Mouse (Mus musculus): ENCODE measurements around the gene Mzf1. TPM values are rescaled to one million over a fixed set of nuclear protein-coding genes. Genes with fewer than 3 reads are reported as not detected.

The Mzf1 gene
- polyA plus RNA-seq, 1 experiment from 2014 or later = 0.77 TPM

GRCm38 (mm10) chr7:13013671-13014070 is 40.9 kb downstream of the Mzf1 start:
- H3K27me3 ChIP-seq (replicated peaks) = no peaks in the 10 kb centered on the region

GRCm38 (mm10) chr7:13010005-13010908 is 44.3 kb downstream of the Mzf1 start, which contains the start of gene Zbtb45:
Gene Zbtb45 (minus strand): TSS chr7:13010034.
- H3K4me2 ChIP-seq = peak within 1 kb of the TSS; percentile 78
- peak; percentile 89; the same call in 1 of the 2 replicates for ATAC-seq
- peak within 1 kb of the TSS; percentile 92 for H3K27ac ChIP-seq
- peaks cover 31% of the 10 kb centered on the region for H3K36me3 ChIP-seq
- H3K4me3 ChIP-seq = peak within 1 kb of the TSS; percentile 73
- H3K9me3 ChIP-seq (replicated peaks) = no peaks in the 10 kb centered on the region
- 16% methylated on average over 26 of the region's 26 CpGs for WGBS (ENCODE audit: insufficient replicate concordance)
- peaks cover 32% of the 10 kb centered on the region for H3K4me1 ChIP-seq
- H3K9ac ChIP-seq = peak within 1 kb of the TSS; percentile 80
- H3K27me3 ChIP-seq (replicated peaks) = 0 out of 2 replicates have a peak, but pooled peaks cover 6% of the 10 kb centered on the region

More at GRCm38 (mm10) chr7:13013671-13014070, 40.9 kb downstream of the Mzf1 start:
- Histone ChIP-seq H3K4me3 (no peak overlapping the region), H3K9ac (no peak overlapping the region), H3K9me3 (replicated peaks) (no peaks in the 10 kb centered on the region), H3K36me3 (no peaks in the 10 kb centered on the region), H3K4me1 (peaks cover 30% of the 10 kb centered on the region), H3K4me2 (no peak overlapping the region), H3K27ac (no peak overlapping the region)
- 63% methylated on average over 4 of the region's 4 CpGs for WGBS (ENCODE audit: insufficient replicate concordance)
- ATAC-seq = no peak

GRCm38 (mm10) chr7:13009143-13010004 is 45.2 kb downstream of the Mzf1 start:
- Histone ChIP-seq H3K4me3 (peak overlapping the region; percentile 73), H3K36me3 (peaks cover 38% of the 10 kb centered on the region), H3K9ac (peak overlapping the region; percentile 80), H3K4me1 (peaks cover 30% of the 10 kb centered on the region), H3K27ac (peak overlapping the region; percentile 92), H3K4me2 (peak overlapping the region; percentile 78), H3K27me3 (replicated peaks) (0 out of 2 replicates have a peak, but pooled peaks cover 6% of the 10 kb centered on the region), H3K9me3 (replicated peaks) (no peaks in the 10 kb centered on the region)
- WGBS (ENCODE audit: insufficient replicate concordance) = under 1% methylated on average over 42 of the region's 42 CpGs
- ATAC-seq = peak; percentile 87

- H3K9me3 ChIP-seq (replicated peaks) = no peaks in the 10 kb centered on the region
- H3K4me1 ChIP-seq = peaks cover 21% of the 10 kb centered on the region
- 0 out of 2 replicates have a peak, but pooled peaks cover 6% of the 10 kb centered on the region for H3K27me3 ChIP-seq (replicated peaks)
- peak overlapping the region; percentile 78; the same call in 1 of the 2 replicates for H3K4me2 ChIP-seq
- H3K36me3 ChIP-seq = peaks cover 38% of the 10 kb centered on the region
- H3K4me3 ChIP-seq = no peak overlapping the region
- H3K9ac ChIP-seq = no peak overlapping the region
- WGBS (ENCODE audit: insufficient replicate concordance) = 74% methylated on average over 57 of the region's 57 CpGs
- no peak for ATAC-seq
- H3K27ac ChIP-seq = no peak overlapping the region
These were observed 47.0 kb downstream of the Mzf1 start for GRCm38 (mm10) chr7:13007341-13008092.

- no peak for ATAC-seq
- Histone ChIP-seq H3K36me3 (peaks cover 38% of the 10 kb centered on the region), H3K27me3 (replicated peaks) (0 out of 2 replicates have a peak, but pooled peaks cover 6% of the 10 kb centered on the region), H3K4me2 (no peak overlapping the region), H3K4me3 (no peak overlapping the region), H3K27ac (no peak overlapping the region), H3K9me3 (replicated peaks) (no peaks in the 10 kb centered on the region), H3K9ac (no peak overlapping the region), H3K4me1 (peaks cover 21% of the 10 kb centered on the region)
- WGBS (ENCODE audit: insufficient replicate concordance) = 85% methylated on average over 10 of the region's 10 CpGs
These were observed 48.0 kb downstream of the Mzf1 start for GRCm38 (mm10) chr7:13006531-13006930.

- no peak for ATAC-seq
- no peak overlapping the region; the same call in 1 of the 2 replicates for H3K9ac ChIP-seq
- no peak overlapping the region for H3K4me2 ChIP-seq
- H3K9me3 ChIP-seq (replicated peaks) = no peaks in the 10 kb centered on the region
- 0 out of 2 replicates have a peak, but pooled peaks cover 6% of the 10 kb centered on the region for H3K27me3 ChIP-seq (replicated peaks)
- H3K27ac ChIP-seq = no peak overlapping the region
- H3K36me3 ChIP-seq = peaks cover 38% of the 10 kb centered on the region
- H3K4me3 ChIP-seq = no peak overlapping the region
- peaks cover 21% of the 10 kb centered on the region for H3K4me1 ChIP-seq
- 90% methylated on average over 17 of the region's 17 CpGs for WGBS (ENCODE audit: insufficient replicate concordance)
These were observed 48.6 kb downstream of the Mzf1 start for GRCm38 (mm10) chr7:13006011-13006410.

GRCm38 (mm10) chr7:13003380-13003779 is 51.2 kb downstream of the Mzf1 start:
- Histone ChIP-seq H3K4me3 (no peak overlapping the region), H3K27me3 (replicated peaks) (0 out of 2 replicates have a peak, but pooled peaks cover 6% of the 10 kb centered on the region), H3K4me1 (peaks cover 7% of the 10 kb centered on the region), H3K4me2 (no peak overlapping the region), H3K9me3 (replicated peaks) (no peaks in the 10 kb centered on the region), H3K36me3 (peaks cover 37% of the 10 kb centered on the region), H3K9ac (no peak overlapping the region), H3K27ac (no peak overlapping the region)
- no peak for ATAC-seq
- WGBS (ENCODE audit: insufficient replicate concordance) = 65% methylated on average over 5 of the region's 5 CpGs

- no peak overlapping the region for H3K9ac ChIP-seq
- no peaks in the 10 kb centered on the region for H3K27me3 ChIP-seq (replicated peaks)
- H3K27ac ChIP-seq = no peak overlapping the region
- no peaks in the 10 kb centered on the region for H3K4me1 ChIP-seq
- no peak for ATAC-seq
- peaks cover 19% of the 10 kb centered on the region for H3K36me3 ChIP-seq
- H3K9me3 ChIP-seq (replicated peaks) = no peaks in the 10 kb centered on the region
- WGBS (ENCODE audit: insufficient replicate concordance) = 44% methylated on average over 1 of the region's 1 CpGs
- H3K4me3 ChIP-seq = no peak overlapping the region
- H3K4me2 ChIP-seq = no peak overlapping the region
These were observed 53.0 kb downstream of the Mzf1 start for GRCm38 (mm10) chr7:13001584-13001983.

GRCm38 (mm10) chr7:12998851-12999250 is 55.7 kb downstream of the Mzf1 start, which contains the start of gene Trim28:
Gene Trim28 (plus strand): TSS chr7:12999114.
- WGBS (ENCODE audit: insufficient replicate concordance) = 67% methylated on average over 3 of the region's 3 CpGs
- Histone ChIP-seq H3K27me3 (replicated peaks) (no peaks in the 10 kb centered on the region; the same call in 1 of the 2 replicates), H3K27ac (no peak within 1 kb of the TSS), H3K36me3 (no peaks in the 10 kb centered on the region), H3K4me2 (no peak within 1 kb of the TSS), H3K9me3 (replicated peaks) (no peaks in the 10 kb centered on the region), H3K9ac (no peak within 1 kb of the TSS), H3K4me1 (no peaks in the 10 kb centered on the region), H3K4me3 (no peak within 1 kb of the TSS)
- no peak for ATAC-seq

- peak; percentile 44; the same call in 1 of the 2 replicates for ATAC-seq
- 56% methylated on average over 5 of the region's 5 CpGs for WGBS (ENCODE audit: insufficient replicate concordance)
- H3K36me3 ChIP-seq = no peaks in the 10 kb centered on the region
- H3K4me3 ChIP-seq = no peak within 1 kb of the TSS
- no peaks in the 10 kb centered on the region for H3K4me1 ChIP-seq
- H3K27me3 ChIP-seq (replicated peaks) = no peaks in the 10 kb centered on the region; the same call in 1 of the 2 replicates
- no peaks in the 10 kb centered on the region for H3K9me3 ChIP-seq (replicated peaks)
- H3K9ac ChIP-seq = no peak within 1 kb of the TSS
- H3K4me2 ChIP-seq = no peak within 1 kb of the TSS
- no peak within 1 kb of the TSS for H3K27ac ChIP-seq
These were observed 56.5 kb downstream of the Mzf1 start, which contains the start of gene Slc27a5 for GRCm38 (mm10) chr7:12998053-12998452. Gene Slc27a5 (minus strand): TSS chr7:12998192.

GRCm38 (mm10) chr7:12997230-12997629 is 57.3 kb downstream of the Mzf1 start:
- H3K4me2 ChIP-seq = no peak overlapping the region
- no peak overlapping the region for H3K27ac ChIP-seq
- no peak overlapping the region for H3K4me3 ChIP-seq
- H3K9ac ChIP-seq = no peak overlapping the region
- no peaks in the 10 kb centered on the region for H3K4me1 ChIP-seq
- H3K9me3 ChIP-seq (replicated peaks) = no peaks in the 10 kb centered on the region
- no peak for ATAC-seq
- no peaks in the 10 kb centered on the region; the same call in 1 of the 2 replicates for H3K27me3 ChIP-seq (replicated peaks)
- H3K36me3 ChIP-seq = no peaks in the 10 kb centered on the region
- WGBS (ENCODE audit: insufficient replicate concordance) = 59% methylated on average over 5 of the region's 5 CpGs

All from liver, embryonic 12.5 days (tissue).